ENCODE assay signal across 14 mouse cellular contexts in genomic region chr15:77643176-77643575, GRCm38 (mm10). TPM values are rescaled to one million over a fixed set of nuclear protein-coding genes. Genes with fewer than 3 reads are reported as not detected.
A peak's percentile ranks its signal among the peaks of the same experiment; 100 is the strongest.
DNase-seq lines count a peak whose midpoint lies in the region; ATAC-seq and TF ChIP-seq lines count a peak whose summit lies in the region.
"Not testable (repeated sequence)": the region's sequence is repeated elsewhere in the genome, so short reads cannot be mapped to it uniquely, and the experiment has no call there.
"Had no signal": no experiment of that assay in that cellular context is flagged by ENCODE, and none has a peak within 500 bp of the region (broad histone marks: within the 10 kb centered on the region; RNA-seq: fewer than 3 reads in every experiment).

Gene Apol11b (minus strand): TSS chr15:77643286.

- peak; percentile 90 for ATAC-seq in erythroblast, adult 5-6 weeks (replicated peaks; ENCODE audit: low FRiP score, poor library complexity, severe bottlenecking)
- peak; percentile 63 for ATAC-seq in liver, embryonic 13.5 days (ENCODE audit: low read depth)
- ATAC-seq in megakaryocyte progenitor cell, adult 5-6 weeks (replicated peaks; ENCODE audit: poor library complexity) = 0 out of 2 replicates have a peak, but pooled peaks have one; percentile 37
- ATAC-seq in monocyte, adult 5-6 weeks (replicated peaks; ENCODE audit: insufficient number of reproducible peaks, low FRiP score, low TSS enrichment, poor library complexity, severe bottlenecking) = not testable (repeated sequence)

- TF ChIP-seq POLR2A in olfactory bulb, adult 2 months (IDR thresholded peaks at IDR 0.05; ENCODE audit: insufficient read depth, low read depth, low read length) = not testable (repeated sequence)

- H3K27ac ChIP-seq in liver, embryonic 13.5 days; olfactory bulb, adult 2 months (ENCODE audit: insufficient read depth, low read depth, low read length): not testable (repeated sequence)

- H3K36me3 ChIP-seq in liver, embryonic 13.5 days = not testable (repeated sequence)

- not testable (repeated sequence) for TF ChIP-seq CTCF in olfactory bulb, adult 2 months (IDR thresholded peaks at IDR 0.05; ENCODE audit: insufficient read depth, low read depth, low read length)

- not testable (repeated sequence) for H3K4me1 ChIP-seq in liver, embryonic 13.5 days (replicated peaks); olfactory bulb, adult 2 months (ENCODE audit: control insufficient read depth, insufficient read depth, low read length)

- WGBS in liver, embryonic 13.5 days (ENCODE audit: insufficient replicate concordance) = 43% methylated on average over 2 of the region's 2 CpGs
- WGBS in olfactory bulb, adult 2 months = 69% methylated on average over 2 of the region's 2 CpGs

- H3K9ac ChIP-seq in liver, embryonic 13.5 days = not testable (repeated sequence)

- H3K9me3 ChIP-seq in liver, embryonic 13.5 days (replicated peaks) = not testable (repeated sequence)

- DNase-seq in heart, adult 11 months = peak; percentile 61
- DNase-seq in liver, embryonic 13.5 days = not testable (repeated sequence)

- not testable (repeated sequence) for H3K27me3 ChIP-seq in liver, embryonic 13.5 days

- H3K4me3 ChIP-seq in liver, embryonic 13.5 days (replicated peaks); olfactory bulb, adult 2 months (ENCODE audit: insufficient read depth, low read depth, low read length): not testable (repeated sequence)

- not testable (repeated sequence) for H3K4me2 ChIP-seq in liver, embryonic 13.5 days

RNA-seq across cellular contexts. Expression of gene Apol11b, which starts in this region (rescaled TPM):
- total RNA-seq in erythroblast, adult 5-6 weeks (2015; ENCODE audit: low replicate concordance) = 391 and 419 TPM in 2 replicates
- 1,087 and 1,183 TPM in 2 replicates for total RNA-seq in erythroblast, adult 5-6 weeks (2017; ENCODE audit: low replicate concordance)
- polyA plus RNA-seq in liver, embryonic 13.5 days (2015; fragmentation: Nextera tagmentation; extraction: Ambion mirVana) = 10.6 and 12.5 TPM in 2 replicates
- not detected in 2 replicates for total RNA-seq in megakaryocyte progenitor cell, adult 5-6 weeks (2015)
- total RNA-seq in megakaryocyte progenitor cell, adult 5-6 weeks (2017) = not detected in 2 replicates
- 1.4 to 17.2 TPM (median 11.4 TPM) in 3 replicates for total RNA-seq in monocyte, adult 5-6 weeks (2017)
- polyA plus RNA-seq in olfactory bulb, adult 2 months (2012; ENCODE audit: insufficient read depth, insufficient read length, low replicate concordance, missing spikeins) = not detected in 2 replicates
- total RNA-seq: ES-E14; forebrain, postnatal 0 days had no signal
- polyA plus RNA-seq: adrenal gland, adult 2 months; embryonic facial prominence, embryonic 10.5 days; embryonic facial prominence, embryonic 12.5 days; embryonic facial prominence, embryonic 14.5 days; forebrain, embryonic 11.5 days; forebrain, embryonic 13.5 days; forebrain, postnatal 0 days had no signal

Comparison
In these comparisons a context has a peak if more than half of its experiments do, and no peak if none do; other contexts are left out.
1. RNA of gene Apol11b (total RNA-seq): 391 to 1,183 TPM in erythroblast, adult 5-6 weeks; 1.4 to 17.2 TPM in monocyte, adult 5-6 weeks and not detected in megakaryocyte progenitor cell, adult 5-6 weeks; every median in the first group is over 10 times any median in the second.
2. Peak in ATAC-seq in megakaryocyte progenitor cell, adult 5-6 weeks; RNA of the gene not detected or under 1 TPM.